ENCODE assay signal across 17 mouse cellular contexts in the genomic region with DNA sequence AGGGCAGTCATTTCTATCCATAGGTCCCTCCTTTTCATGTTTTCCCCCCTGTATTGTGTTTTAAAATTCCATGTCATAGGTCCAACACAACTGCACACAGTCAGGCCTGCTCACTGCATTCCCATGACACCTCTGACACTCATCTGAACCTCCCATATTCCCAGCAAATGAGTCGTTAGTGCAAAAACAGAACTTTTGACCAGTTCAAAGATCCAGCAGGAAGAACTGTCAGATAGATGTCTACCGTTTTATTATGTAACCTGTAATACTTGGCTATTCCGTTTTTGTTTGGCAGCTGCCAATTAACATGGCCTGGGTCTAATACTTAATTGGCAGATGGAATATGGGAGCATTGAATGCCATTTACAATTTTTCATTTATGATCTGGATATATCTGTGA. TPM values are rescaled to one million over a fixed set of nuclear protein-coding genes. Genes with fewer than 3 reads are reported as not detected.
"Had no signal": no experiment of that assay in that cellular context is flagged by ENCODE, and none has a peak within 500 bp of the region (broad histone marks: within the 10 kb centered on the region; RNA-seq: fewer than 3 reads in every experiment).

No protein-coding gene starts in this region.

- H3K4me2 ChIP-seq: neural tube, embryonic 13.5 days; neural tube, embryonic 15.5 days; stomach, embryonic 15.5 days had no signal

- DNase-seq: retina, postnatal 1 day; right cerebral cortex, adult 18-20 months; right cerebral cortex, postnatal 14 days; right cerebral cortex, postnatal 25 days; right cerebral cortex, postnatal 4 days; spleen, adult 18-20 months; thymus, adult 18-20 months; thymus, adult 2 months; thymus, postnatal 14 days; thymus, postnatal 25 days; thymus, postnatal 36 days; thymus, postnatal 4 days had no signal

- H3K9me3 ChIP-seq: neural tube, embryonic 13.5 days; neural tube, embryonic 15.5 days; stomach, embryonic 15.5 days had no signal

- H3K9ac ChIP-seq: neural tube, embryonic 13.5 days; neural tube, embryonic 15.5 days; stomach, embryonic 15.5 days had no signal

- H3K4me1 ChIP-seq: neural tube, embryonic 13.5 days; neural tube, embryonic 15.5 days; stomach, embryonic 15.5 days had no signal

- H3K4me3 ChIP-seq: neural tube, embryonic 13.5 days; neural tube, embryonic 15.5 days; stomach, embryonic 15.5 days had no signal

- H3K36me3 ChIP-seq: neural tube, embryonic 13.5 days; neural tube, embryonic 15.5 days; stomach, embryonic 15.5 days had no signal

- H3K27ac ChIP-seq: neural tube, embryonic 13.5 days; neural tube, embryonic 15.5 days; stomach, embryonic 15.5 days; stomach, postnatal 0 days had no signal

- H3K27me3 ChIP-seq: neural tube, embryonic 13.5 days; neural tube, embryonic 15.5 days; stomach, embryonic 15.5 days had no signal

RNA-seq across cellular contexts. Expression of a gene that starts 34.0 kb away (rescaled TPM):
- polyA plus RNA-seq: small intestine, adult 2 months had no signal
